ENCODE assay signal across 8 mouse cellular contexts in the genomic region with DNA sequence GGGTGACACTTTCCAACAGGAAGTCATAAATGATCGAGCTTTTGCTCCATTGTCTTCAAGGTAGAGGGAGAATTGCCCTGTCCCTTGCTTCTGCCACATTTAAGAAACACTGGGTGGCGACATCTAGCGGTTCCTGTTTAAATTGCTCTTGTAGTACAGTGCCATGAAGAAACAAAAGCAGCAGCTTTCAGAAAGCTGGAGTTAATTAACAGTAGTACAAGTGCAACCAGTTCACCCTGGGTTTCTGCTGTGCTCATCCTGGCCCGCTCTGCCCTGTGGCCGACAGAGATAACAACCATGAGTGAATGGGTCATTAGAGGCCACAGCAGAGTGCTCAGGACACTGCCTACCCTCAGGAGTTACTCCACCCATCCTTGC.
DNase-seq lines count a peak whose midpoint lies in the region; ATAC-seq and TF ChIP-seq lines count a peak whose summit lies in the region.

No protein-coding gene starts in this region.

- no peak overlapping the region for H3K4me3 ChIP-seq in forebrain, embryonic 10.5 days
- 0 out of 2 replicates have a peak overlapping the region, but pooled peaks have one; percentile 11 for H3K4me3 ChIP-seq in heart, embryonic 13.5 days
- no peak overlapping the region for H3K4me3 ChIP-seq in kidney, embryonic 16.5 days (ENCODE audit: low read length)
- no peak overlapping the region for H3K4me3 ChIP-seq in limb, embryonic 15.5 days
- H3K4me3 ChIP-seq in stomach, postnatal 0 days (ENCODE audit: low read depth, low read length), result no peak overlapping the region

- H3K27ac ChIP-seq in forebrain, embryonic 10.5 days, result peak overlapping the region; percentile 76
- peak overlapping the region; percentile 71 for H3K27ac ChIP-seq in heart, embryonic 13.5 days (replicated peaks)
- H3K27ac ChIP-seq in kidney, embryonic 16.5 days (ENCODE audit: low read length), result no peak overlapping the region
- no peak overlapping the region for H3K27ac ChIP-seq in limb, embryonic 15.5 days
- no peak overlapping the region for H3K27ac ChIP-seq in stomach, postnatal 0 days (replicated peaks)

- H3K9ac ChIP-seq in heart, embryonic 13.5 days, result peak overlapping the region; percentile 67
- H3K9ac ChIP-seq in kidney, embryonic 16.5 days (replicated peaks; ENCODE audit: low read length), result no peak overlapping the region
- H3K9ac ChIP-seq in limb, embryonic 15.5 days, result no peak overlapping the region
- H3K9ac ChIP-seq in stomach, postnatal 0 days (ENCODE audit: low read length), result no peak overlapping the region

- DNase-seq in CD8-positive naive resting alpha-beta T cell, adult 2 months (ENCODE audit: low read depth in 2 of 2, low spot score in 2 of 2), result peak; percentile 40 to 59
- DNase-seq in c-Kit-positive CD71-negative TER-119-negative erythroid progenitor cells, embryonic 14.5 days (ENCODE audit: low read depth), result peak; percentile 77
- peak; percentile 65 for DNase-seq in forebrain, embryonic 10.5 days (ENCODE audit: extremely low spot score, low spot score)
- DNase-seq in naive thymus-derived CD4-positive, alpha-beta T cell, adult 2 months (ENCODE audit: low read depth), result peak; percentile 86
- DNase-seq in stomach, postnatal 0 days (ENCODE audit: low spot score), result peak; percentile 72

- H3K4me1 ChIP-seq in forebrain, embryonic 10.5 days, result peaks cover 24% of the 10 kb centered on the region
- peaks cover 21% of the 10 kb centered on the region for H3K4me1 ChIP-seq in heart, embryonic 13.5 days
- H3K4me1 ChIP-seq in kidney, embryonic 16.5 days (ENCODE audit: insufficient read depth, low read length), result peaks cover 4% of the 10 kb centered on the region; the same call in 1 of the 2 replicates
- H3K4me1 ChIP-seq in limb, embryonic 15.5 days, result peaks cover 13% of the 10 kb centered on the region
- H3K4me1 ChIP-seq in stomach, postnatal 0 days (replicated peaks; ENCODE audit: control insufficient read depth, insufficient read depth), result no peaks in the 10 kb centered on the region

- ATAC-seq in heart, embryonic 13.5 days (ENCODE audit: extremely low read depth, insufficient number of reproducible peaks, low FRiP score, low TSS enrichment), result peak; percentile 16; the same call in 1 of the 2 replicates
- peak; percentile 60; the same call in 1 of the 2 replicates for ATAC-seq in kidney, embryonic 16.5 days (ENCODE audit: low FRiP score, low TSS enrichment)
- peak; percentile 32; the same call in 1 of the 2 replicates for ATAC-seq in limb, embryonic 15.5 days (ENCODE audit: insufficient number of reproducible peaks, low FRiP score, low TSS enrichment, low read depth)
- ATAC-seq in stomach, postnatal 0 days (ENCODE audit: low FRiP score, low TSS enrichment), result peak; percentile 69

- H3K4me2 ChIP-seq in heart, embryonic 13.5 days, result peak overlapping the region; percentile 57
- no peak overlapping the region for H3K4me2 ChIP-seq in kidney, embryonic 16.5 days (replicated peaks; ENCODE audit: low read depth, low read length)
- H3K4me2 ChIP-seq in limb, embryonic 15.5 days, result peak overlapping the region; percentile 10; the same call in 1 of the 2 replicates
- no peak overlapping the region for H3K4me2 ChIP-seq in stomach, postnatal 0 days (replicated peaks; ENCODE audit: low read depth)

- WGBS in forebrain, embryonic 10.5 days, result 3% methylated on average over 5 of the region's 5 CpGs
- WGBS in heart, embryonic 13.5 days, result 2% methylated on average over 5 of the region's 5 CpGs
- WGBS in kidney, embryonic 16.5 days, result 2% methylated on average over 5 of the region's 5 CpGs
- under 1% methylated on average over 5 of the region's 5 CpGs for WGBS in limb, embryonic 15.5 days
- WGBS in stomach, postnatal 0 days, result 3% methylated on average over 5 of the region's 5 CpGs

- no peaks in the 10 kb centered on the region for H3K9me3 ChIP-seq in forebrain, embryonic 10.5 days
- H3K9me3 ChIP-seq in heart, embryonic 13.5 days, result no peaks in the 10 kb centered on the region
- no peaks in the 10 kb centered on the region for H3K9me3 ChIP-seq in kidney, embryonic 16.5 days (ENCODE audit: low read length)
- H3K9me3 ChIP-seq in limb, embryonic 15.5 days, result no peaks in the 10 kb centered on the region
- no peaks in the 10 kb centered on the region for H3K9me3 ChIP-seq in stomach, postnatal 0 days (ENCODE audit: control insufficient read depth, low read length)

- no peak for TF ChIP-seq EP300 in stomach, postnatal 0 days (optimal IDR thresholded peaks at IDR 0.05)

- no peaks in the 10 kb centered on the region for H3K27me3 ChIP-seq in forebrain, embryonic 10.5 days (ENCODE audit: poor library complexity, severe bottlenecking)
- H3K27me3 ChIP-seq in heart, embryonic 13.5 days (replicated peaks), result no peaks in the 10 kb centered on the region
- no peaks in the 10 kb centered on the region for H3K27me3 ChIP-seq in kidney, embryonic 16.5 days (ENCODE audit: insufficient read depth, low read length)
- H3K27me3 ChIP-seq in limb, embryonic 15.5 days, result no peaks in the 10 kb centered on the region
- no peaks in the 10 kb centered on the region for H3K27me3 ChIP-seq in stomach, postnatal 0 days (ENCODE audit: control insufficient read depth, insufficient read depth, low read length)

- no peaks in the 10 kb centered on the region for H3K36me3 ChIP-seq in forebrain, embryonic 10.5 days (replicated peaks)
- H3K36me3 ChIP-seq in heart, embryonic 13.5 days, result no peaks in the 10 kb centered on the region
- no peaks in the 10 kb centered on the region for H3K36me3 ChIP-seq in kidney, embryonic 16.5 days (ENCODE audit: insufficient read depth, low read length)
- H3K36me3 ChIP-seq in limb, embryonic 15.5 days, result no peaks in the 10 kb centered on the region
- H3K36me3 ChIP-seq in stomach, postnatal 0 days (ENCODE audit: control insufficient read depth, insufficient read depth, low read length), result no peaks in the 10 kb centered on the region

- peak; percentile 90 for TF ChIP-seq CTCF in stomach, postnatal 0 days (IDR thresholded peaks at IDR 0.05; ENCODE audit: low read depth)

Comparison
In these comparisons a context has a peak if more than half of its experiments do, and no peak if none do; other contexts are left out.
1. H3K27ac ChIP-seq: peak in forebrain, embryonic 10.5 days (single experiment) and heart, embryonic 13.5 days (single experiment); none in kidney, embryonic 16.5 days (single experiment), limb, embryonic 15.5 days (single experiment) and stomach, postnatal 0 days (single experiment).
2. ATAC-seq: peak in every context shown above with its lines; median percentile 69 in stomach, postnatal 0 days; 60 in kidney, embryonic 16.5 days; 32 in limb, embryonic 15.5 days; 16 in heart, embryonic 13.5 days.
3. H3K4me2 ChIP-seq: peak in heart, embryonic 13.5 days (single experiment) and limb, embryonic 15.5 days (single experiment); none in kidney, embryonic 16.5 days (single experiment) and stomach, postnatal 0 days (single experiment).
4. Peak in every context shown above with its lines, with median percentiles within 50 percentile points of each other: DNase-seq.